In genomic region chr2:91682850-91683249, GRCm38 (mm10) we compare ENCODE assay signal across 8 mouse cellular contexts. TPM values are rescaled to one million over a fixed set of nuclear protein-coding genes. Genes with fewer than 3 reads are reported as not detected.
DNase-seq lines count a peak whose midpoint lies in the region; ATAC-seq and TF ChIP-seq lines count a peak whose summit lies in the region.

No protein-coding gene starts in this region.

- H3K27me3 ChIP-seq in E14TG2a.4 (ENCODE audit: insufficient read depth, low read length) = no peaks in the 10 kb centered on the region
- H3K27me3 ChIP-seq in midbrain, postnatal 0 days (ENCODE audit: insufficient read depth, low read length) = no peaks in the 10 kb centered on the region

- H3K4me3 ChIP-seq in gastrocnemius, adult 2 months = no peak overlapping the region
- H3K4me3 ChIP-seq in E14TG2a.4 (replicated peaks; ENCODE audit: low read length) = no peak overlapping the region
- no peak overlapping the region for H3K4me3 ChIP-seq in left cerebral cortex, adult 2 months
- no peak overlapping the region for H3K4me3 ChIP-seq in midbrain, postnatal 0 days (ENCODE audit: low read depth, low read length)

- H3K27ac ChIP-seq in gastrocnemius, adult 2 months = peak overlapping the region; percentile 64
- H3K27ac ChIP-seq in left cerebral cortex, adult 2 months = no peak overlapping the region; the same call in 1 of the 2 replicates
- no peak overlapping the region for H3K27ac ChIP-seq in midbrain, postnatal 0 days (ENCODE audit: low read depth, low read length)

- ATAC-seq in midbrain, postnatal 0 days (ENCODE audit: low FRiP score) = no peak

- no peaks in the 10 kb centered on the region for H3K9me3 ChIP-seq in E14TG2a.4 (ENCODE audit: low read length)
- H3K9me3 ChIP-seq in midbrain, postnatal 0 days (ENCODE audit: low read length) = no peaks in the 10 kb centered on the region

- WGBS in midbrain, postnatal 0 days = 54% methylated on average over 4 of the region's 4 CpGs

- no peak overlapping the region for H3K9ac ChIP-seq in midbrain, postnatal 0 days (replicated peaks; ENCODE audit: low read length, poor library complexity, severe bottlenecking)

- intact Hi-C loops in gastrocnemius, adult 2 months (cut with DNase I) = no loop called here
- intact Hi-C loops in left cerebral cortex, adult 2 months (cut with DNase I) = loop anchor here (10.0 kb wide), 1 partner anchor 242 kb away; the partner anchor contains the start of gene Chrm4

- H3K4me2 ChIP-seq in midbrain, postnatal 0 days (ENCODE audit: low read depth, low read length, poor library complexity, severe bottlenecking) = no peak overlapping the region

- H3K4me1 ChIP-seq in E14TG2a.4 (replicated peaks; ENCODE audit: low read depth, low read length) = peaks cover 31% of the 10 kb centered on the region
- no peaks in the 10 kb centered on the region for H3K4me1 ChIP-seq in midbrain, postnatal 0 days (ENCODE audit: insufficient read depth, low read length)

- H3K36me3 ChIP-seq in E14TG2a.4 (ENCODE audit: insufficient read depth, low read length) = peaks cover 99% of the 10 kb centered on the region
- peaks cover 58% of the 10 kb centered on the region for H3K36me3 ChIP-seq in midbrain, postnatal 0 days (ENCODE audit: insufficient read depth, low read length)

- TF ChIP-seq CTCF in gastrocnemius, adult 2 months (IDR thresholded peaks at IDR 0.05) = peak; percentile 64
- peak; percentile 58 for TF ChIP-seq CTCF in E14TG2a.4 (conservative IDR thresholded peaks at IDR 0.05; ENCODE audit: low read length)
- peak; percentile 74 for TF ChIP-seq CTCF in left cerebral cortex, adult 2 months (IDR thresholded peaks at IDR 0.05)
- TF ChIP-seq CTCF in midbrain, postnatal 0 days (IDR thresholded peaks at IDR 0.05) = peak; percentile 77

- DNase-seq in gastrocnemius, adult 2 months = no peak
- DNase-seq in gastrocnemius, adult 8-10 months (ENCODE audit: low spot score in 2 of 2) = no peak
- DNase-seq in c-Kit-positive CD71-positive TER-119-positive erythroid progenitor cells, embryonic 14.5 days (ENCODE audit: low spot score) = peak; percentile 47
- DNase-seq in heart, adult 8-10 months (ENCODE audit: low spot score) = peak; percentile 41
- peak; percentile 50 to 59 for DNase-seq in left cerebral cortex, adult 2 months (ENCODE audit: extremely low spot score in 1 of 2, low spot score in 2 of 2)
- DNase-seq in midbrain, postnatal 0 days (ENCODE audit: low spot score) = peak; percentile 66
- no peak for DNase-seq in ovary, postnatal 36 days (ENCODE audit: low spot score)

RNA-seq across cellular contexts. Expression of gene Atg13, which starts 27.5 kb away (rescaled TPM):
- total RNA-seq in gastrocnemius, adult 2 months (2021) = 10 to 100 TPM; 32.2 to 36.2 TPM
- total RNA-seq in gastrocnemius, adult 8-10 months (2022) = 10 to 100 TPM; 33.9 to 36.1 (median 35.5) TPM
- 10 to 100 TPM; 50.7 to 59.6 (median 55.4) TPM for total RNA-seq in heart, adult 8-10 months (2022)
- total RNA-seq in left cerebral cortex, adult 2 months (2021) = 10 to 100 TPM; 83.7 to 84.1 TPM
- total RNA-seq in midbrain, postnatal 0 days (2014; rRNA removed) = 21.0 and 30.6 TPM in 2 replicates
- polyA plus RNA-seq in midbrain, postnatal 0 days (2015; fragmentation: Nextera tagmentation; extraction: Ambion mirVana) = 30.4 and 31.5 TPM in 2 replicates

RNA-seq across cellular contexts. Expression of gene Harbi1, which starts 27.8 kb away (rescaled TPM):
- 1 to 10 TPM; 4.9 to 5.6 TPM for total RNA-seq in gastrocnemius, adult 2 months (2021)
- 1 to 10 TPM; 5.6 to 7.4 (median 6.6) TPM for total RNA-seq in gastrocnemius, adult 8-10 months (2022)
- 1 to 10 TPM; 5.8 to 8.5 (median 6.5) TPM for total RNA-seq in heart, adult 8-10 months (2022)
- 1 to 10 TPM; 4.9 to 6.5 TPM for total RNA-seq in left cerebral cortex, adult 2 months (2021)
- 11.7 and 16.2 TPM in 2 replicates for total RNA-seq in midbrain, postnatal 0 days (2014; rRNA removed)
- 12.3 TPM in 2 replicates for polyA plus RNA-seq in midbrain, postnatal 0 days (2015; fragmentation: Nextera tagmentation; extraction: Ambion mirVana)

RNA-seq across cellular contexts. Expression of gene Arhgap1, which starts 33.2 kb away (rescaled TPM):
- 1 to 10 TPM; 5.0 to 8.2 TPM for total RNA-seq in gastrocnemius, adult 2 months (2021)
- 1 to 10 TPM; 3.8 to 7.9 (median 4.9) TPM for total RNA-seq in gastrocnemius, adult 8-10 months (2022)
- total RNA-seq in heart, adult 8-10 months (2022) = 10 to 100 TPM; 20.6 to 24.6 (median 22.2) TPM
- 10 to 100 TPM; 74.2 to 80.4 TPM for total RNA-seq in left cerebral cortex, adult 2 months (2021)
- 95.8 and 101 TPM in 2 replicates for total RNA-seq in midbrain, postnatal 0 days (2014; rRNA removed)
- polyA plus RNA-seq in midbrain, postnatal 0 days (2015; fragmentation: Nextera tagmentation; extraction: Ambion mirVana) = 96.6 and 99.3 TPM in 2 replicates

RNA-seq across cellular contexts. Expression of gene Zfp408, which starts 33.3 kb away (rescaled TPM):
- total RNA-seq in gastrocnemius, adult 2 months (2021) = 1 to 10 TPM; 2.5 to 3.1 TPM
- 1 to 10 TPM; 2.1 to 2.7 (median 2.4) TPM for total RNA-seq in gastrocnemius, adult 8-10 months (2022)
- 1 to 10 TPM; 2.6 to 4.1 (median 2.9) TPM for total RNA-seq in heart, adult 8-10 months (2022)
- total RNA-seq in left cerebral cortex, adult 2 months (2021) = 10 to 100 TPM; 11.7 TPM
- 14.9 and 20.5 TPM in 2 replicates for total RNA-seq in midbrain, postnatal 0 days (2014; rRNA removed)
- polyA plus RNA-seq in midbrain, postnatal 0 days (2015; fragmentation: Nextera tagmentation; extraction: Ambion mirVana) = 9.7 and 10.7 TPM in 2 replicates

RNA-seq across cellular contexts. Expression of gene F2, which starts 46.6 kb away (rescaled TPM):
- under 1 TPM; 0.11 to 0.13 TPM for total RNA-seq in gastrocnemius, adult 2 months (2021)
- under 1 TPM in 2 of 4 experiments, not detected in 2; 0.19 to 0.75 TPM for total RNA-seq in gastrocnemius, adult 8-10 months (2022)
- under 1 TPM in 2 of 4 experiments, not detected in 2; 0.16 to 0.25 TPM for total RNA-seq in heart, adult 8-10 months (2022)
- under 1 TPM in 1 of 2 experiments, not detected in 1; 0.14 TPM for total RNA-seq in left cerebral cortex, adult 2 months (2021)
- not detected in 2 replicates for total RNA-seq in midbrain, postnatal 0 days (2014; rRNA removed)
- 0.10 and 0.16 TPM in 2 replicates for polyA plus RNA-seq in midbrain, postnatal 0 days (2015; fragmentation: Nextera tagmentation; extraction: Ambion mirVana)

Comparison
In these comparisons a context has a peak if more than half of its experiments do, and no peak if none do; other contexts are left out.
1. DNase-seq: peak in c-Kit-positive CD71-positive TER-119-positive erythroid progenitor cells, embryonic 14.5 days (single experiment), heart, adult 8-10 months (single experiment), left cerebral cortex, adult 2 months (2 of 2) and midbrain, postnatal 0 days (single experiment); none in gastrocnemius, adult 2 months (single experiment), gastrocnemius, adult 8-10 months (0 of 2) and ovary, postnatal 36 days (single experiment).
2. Peak in every context shown above with its lines, with median percentiles within 50 percentile points of each other: CTCF ChIP-seq.